Mouse (Mus musculus) ES-Bruce4 (cell line): ENCODE data around the gene Etfrf1.

Experiments used
- CTCF ChIP-seq: IDR thresholded peaks from one replicate; pipeline ENCODE4 v1.8.1; 2011; ENCODE audit warnings: low read depth, low read length
- EP300 ChIP-seq: IDR thresholded peaks from 2 replicates; pipeline ENCODE4 v1.6.1; 2011; ENCODE audit warnings: low read depth, low read length; ENCODE audit not compliant: insufficient read depth
- POLR2A ChIP-seq: IDR thresholded peaks from one replicate; pipeline ENCODE4 v1.8.1; 2011; ENCODE audit warnings: low read length; ENCODE audit not compliant: insufficient read depth

GRCm38 (mm10) chr6:145205142-145205541 lies 5.8 kb upstream of the Etfrf1 start:
- TF ChIP-seq EP300 = no peak
- no peak for TF ChIP-seq POLR2A
- no peak for TF ChIP-seq CTCF
